Mouse (Mus musculus): ENCODE data around the gene 2010111I01Rik. TPM values are rescaled to one million over a fixed set of nuclear protein-coding genes. Genes with fewer than 3 reads are reported as not detected.

2010111I01Rik gene
- polyA plus RNA-seq, 1 experiment from 2014 or later, result 17.2 TPM

- H3K4me2 ChIP-seq, result no peak overlapping the region
- no peak for ATAC-seq
- 61% methylated on average over 5 of the region's 5 CpGs for WGBS (ENCODE audit: insufficient replicate concordance)
Observed at GRCm38 (mm10) chr13:63111297-63112042, 146.8 kb downstream of the 2010111I01Rik start.

GRCm38 (mm10) chr13:63112043-63112597 lies 147.4 kb downstream of the 2010111I01Rik start:
- 42% methylated on average over 4 of the region's 4 CpGs for WGBS (ENCODE audit: insufficient replicate concordance)
- no peaks in the 10 kb centered on the region for H3K9me3 ChIP-seq (replicated peaks)
- no peak overlapping the region for H3K9ac ChIP-seq
- 0 out of 2 replicates have a peak overlapping the region, but pooled peaks have one; percentile 28 for H3K27ac ChIP-seq
- H3K36me3 ChIP-seq, result no peaks in the 10 kb centered on the region
- H3K4me2 ChIP-seq, result no peak overlapping the region
- ATAC-seq, result no peak
- no peak overlapping the region for H3K4me3 ChIP-seq
- peaks cover 30% of the 10 kb centered on the region for H3K4me1 ChIP-seq
- no peaks in the 10 kb centered on the region for H3K27me3 ChIP-seq (replicated peaks)

More at GRCm38 (mm10) chr13:63111297-63112042, 146.8 kb downstream of the 2010111I01Rik start:
- Histone ChIP-seq H3K4me3 (no peak overlapping the region), H3K36me3 (no peaks in the 10 kb centered on the region), H3K4me1 (peaks cover 30% of the 10 kb centered on the region), H3K9ac (no peak overlapping the region), H3K27ac (no peak overlapping the region), H3K9me3 (replicated peaks) (no peaks in the 10 kb centered on the region), H3K27me3 (replicated peaks) (no peaks in the 10 kb centered on the region)

- Histone ChIP-seq H3K9me3 (replicated peaks) (no peaks in the 10 kb centered on the region), H3K4me1 (peaks cover 30% of the 10 kb centered on the region), H3K4me3 (no peak overlapping the region), H3K4me2 (no peak overlapping the region), H3K27ac (0 out of 2 replicates have a peak overlapping the region, but pooled peaks have one; percentile 28), H3K9ac (no peak overlapping the region), H3K36me3 (no peaks in the 10 kb centered on the region), H3K27me3 (replicated peaks) (no peaks in the 10 kb centered on the region)
- 47% methylated on average over 10 of the region's 10 CpGs for WGBS (ENCODE audit: insufficient replicate concordance)
- no peak for ATAC-seq
Observed at GRCm38 (mm10) chr13:63112598-63113372, 148.1 kb downstream of the 2010111I01Rik start.

GRCm38 (mm10) chr13:63113881-63114301 lies 149.2 kb downstream of the 2010111I01Rik start:
- Histone ChIP-seq H3K27me3 (replicated peaks) (no peaks in the 10 kb centered on the region), H3K9ac (no peak overlapping the region), H3K9me3 (replicated peaks) (no peaks in the 10 kb centered on the region), H3K27ac (0 out of 2 replicates have a peak overlapping the region, but pooled peaks have one; percentile 20), H3K36me3 (no peaks in the 10 kb centered on the region), H3K4me2 (no peak overlapping the region), H3K4me3 (no peak overlapping the region), H3K4me1 (peaks cover 23% of the 10 kb centered on the region)
- 26% methylated on average over 4 of the region's 4 CpGs for WGBS (ENCODE audit: insufficient replicate concordance)
- ATAC-seq, result 0 out of 2 replicates have a peak, but pooled peaks have one; percentile 40

- H3K36me3 ChIP-seq, result no peaks in the 10 kb centered on the region
- no peaks in the 10 kb centered on the region for H3K27me3 ChIP-seq (replicated peaks)
- no peak overlapping the region for H3K4me2 ChIP-seq
- no peak overlapping the region for H3K4me3 ChIP-seq
- peaks cover 22% of the 10 kb centered on the region for H3K4me1 ChIP-seq
- H3K9me3 ChIP-seq (replicated peaks), result no peaks in the 10 kb centered on the region
- ATAC-seq, result no peak
- H3K27ac ChIP-seq, result no peak overlapping the region
- 70% methylated on average over 3 of the region's 3 CpGs for WGBS (ENCODE audit: insufficient replicate concordance)
- no peak overlapping the region for H3K9ac ChIP-seq
Observed at GRCm38 (mm10) chr13:63115187-63115784, 150.6 kb downstream of the 2010111I01Rik start.

GRCm38 (mm10) chr13:63117495-63118184 lies 152.9 kb downstream of the 2010111I01Rik start:
- Histone ChIP-seq H3K9me3 (replicated peaks) (no peaks in the 10 kb centered on the region), H3K4me3 (no peak overlapping the region), H3K27me3 (replicated peaks) (no peaks in the 10 kb centered on the region), H3K36me3 (no peaks in the 10 kb centered on the region), H3K4me2 (no peak overlapping the region), H3K27ac (no peak overlapping the region), H3K9ac (no peak overlapping the region), H3K4me1 (peaks cover 15% of the 10 kb centered on the region)
- WGBS (ENCODE audit: insufficient replicate concordance), result 49% methylated on average over 3 of the region's 3 CpGs
- ATAC-seq, result no peak

- no peak overlapping the region for H3K4me3 ChIP-seq
- H3K4me2 ChIP-seq, result no peak overlapping the region
- no peak for ATAC-seq
- 72% methylated on average over 3 of the region's 3 CpGs for WGBS (ENCODE audit: insufficient replicate concordance)
- H3K4me1 ChIP-seq, result peaks cover 7% of the 10 kb centered on the region
- no peaks in the 10 kb centered on the region for H3K36me3 ChIP-seq
- no peak overlapping the region for H3K9ac ChIP-seq
- H3K9me3 ChIP-seq (replicated peaks), result no peaks in the 10 kb centered on the region
- H3K27me3 ChIP-seq (replicated peaks), result no peaks in the 10 kb centered on the region
- no peak overlapping the region for H3K27ac ChIP-seq
Observed at GRCm38 (mm10) chr13:63118682-63119081, 154.0 kb downstream of the 2010111I01Rik start.

- Histone ChIP-seq H3K27ac (no peak overlapping the region), H3K4me2 (no peak overlapping the region), H3K9ac (no peak overlapping the region), H3K9me3 (replicated peaks) (no peaks in the 10 kb centered on the region), H3K36me3 (no peaks in the 10 kb centered on the region), H3K4me1 (no peaks in the 10 kb centered on the region), H3K4me3 (no peak overlapping the region), H3K27me3 (replicated peaks) (no peaks in the 10 kb centered on the region)
- ATAC-seq, result no peak
- 63% methylated on average over 2 of the region's 2 CpGs for WGBS (ENCODE audit: insufficient replicate concordance)
Observed at GRCm38 (mm10) chr13:63120296-63120695, 155.6 kb downstream of the 2010111I01Rik start.

GRCm38 (mm10) chr13:63121747-63122146 lies 157.1 kb downstream of the 2010111I01Rik start:
- Histone ChIP-seq H3K9me3 (replicated peaks) (no peaks in the 10 kb centered on the region), H3K27me3 (replicated peaks) (no peaks in the 10 kb centered on the region), H3K27ac (no peak overlapping the region), H3K4me2 (no peak overlapping the region), H3K36me3 (no peaks in the 10 kb centered on the region), H3K9ac (no peak overlapping the region), H3K4me3 (no peak overlapping the region), H3K4me1 (no peaks in the 10 kb centered on the region)
- no peak for ATAC-seq
- 74% methylated on average over 4 of the region's 4 CpGs for WGBS (ENCODE audit: insufficient replicate concordance)

GRCm38 (mm10) chr13:63126206-63126605 lies 161.5 kb downstream of the 2010111I01Rik start:
- H3K4me2 ChIP-seq, result no peak overlapping the region
- no peaks in the 10 kb centered on the region for H3K27me3 ChIP-seq (replicated peaks)
- ATAC-seq, result no peak
- no peaks in the 10 kb centered on the region for H3K36me3 ChIP-seq
- WGBS (ENCODE audit: insufficient replicate concordance), result 61% methylated on average over 3 of the region's 3 CpGs
- no peaks in the 10 kb centered on the region for H3K4me1 ChIP-seq
- no peak overlapping the region for H3K4me3 ChIP-seq
- H3K9me3 ChIP-seq (replicated peaks), result 0 out of 2 replicates have a peak, but pooled peaks cover 7% of the 10 kb centered on the region
- H3K27ac ChIP-seq, result no peak overlapping the region
- no peak overlapping the region for H3K9ac ChIP-seq

- WGBS (ENCODE audit: insufficient replicate concordance), result 74% methylated on average over 1 of the region's 1 CpGs
- Histone ChIP-seq H3K4me2 (no peak overlapping the region), H3K36me3 (no peaks in the 10 kb centered on the region), H3K4me1 (no peaks in the 10 kb centered on the region), H3K27me3 (replicated peaks) (no peaks in the 10 kb centered on the region), H3K4me3 (no peak overlapping the region), H3K9ac (no peak overlapping the region), H3K9me3 (replicated peaks) (0 out of 2 replicates have a peak, but pooled peaks cover 7% of the 10 kb centered on the region), H3K27ac (no peak overlapping the region)
- no peak for ATAC-seq
Observed at GRCm38 (mm10) chr13:63127516-63127915, 162.8 kb downstream of the 2010111I01Rik start.
